Mouse (Mus musculus) cerebellum, adult 2 months (tissue): ENCODE results near the gene Bnip2.

Experiments
- CTCF ChIP-seq: fragments of 200-500 bp; IDR thresholded peaks from 2 replicates; pipeline ENCODE4 v1.5.1; 2011; ENCODE audit warnings: low read depth, mild to moderate bottlenecking, control low read depth, low read length, moderate library complexity, borderline replicate concordance; ENCODE audit not compliant: insufficient read depth
- POLR2A ChIP-seq: fragments of 200-500 bp; IDR thresholded peaks from 2 replicates; pipeline ENCODE4 v1.6.1; 2011; ENCODE audit warnings: low read length, control low read depth, borderline replicate concordance; ENCODE audit not compliant: insufficient read depth

- TF ChIP-seq CTCF = peak; percentile 14; the same call in 1 of the 2 replicates
- no peak for TF ChIP-seq POLR2A
Measured at GRCm38 (mm10) chr9:70018879-70019278, 29.6 kb downstream of the Bnip2 start.
